ENCODE assay signal across 23 mouse cellular contexts in genomic region chr2:49825588-49825987, GRCm38 (mm10). TPM values are rescaled to one million over a fixed set of nuclear protein-coding genes. Genes with fewer than 3 reads are reported as not detected.
"Had no signal": no experiment of that assay in that cellular context is flagged by ENCODE, and none has a peak within 500 bp of the region (broad histone marks: within the 10 kb centered on the region; RNA-seq: fewer than 3 reads in every experiment).

No protein-coding gene starts in this region.

- H3K36me3 ChIP-seq: limb, embryonic 13.5 days; liver, embryonic 12.5 days; liver, embryonic 15.5 days; lung, embryonic 15.5 days; midbrain, embryonic 10.5 days; neural tube, embryonic 12.5 days; neural tube, embryonic 15.5 days; stomach, embryonic 15.5 days had no signal

- H3K4me2 ChIP-seq: limb, embryonic 13.5 days; liver, embryonic 12.5 days; liver, embryonic 15.5 days; lung, embryonic 15.5 days; neural tube, embryonic 12.5 days; neural tube, embryonic 15.5 days; stomach, embryonic 15.5 days had no signal

- H3K9me3 ChIP-seq: limb, embryonic 13.5 days; liver, embryonic 12.5 days; liver, embryonic 15.5 days; lung, embryonic 15.5 days; megakaryocyte, embryonic 14.5 days; midbrain, embryonic 10.5 days; neural tube, embryonic 12.5 days; neural tube, embryonic 15.5 days; stomach, embryonic 15.5 days had no signal

- H3K27me3 ChIP-seq: limb, embryonic 13.5 days; liver, embryonic 12.5 days; liver, embryonic 15.5 days; lung, embryonic 15.5 days; neural tube, embryonic 12.5 days; neural tube, embryonic 15.5 days; stomach, embryonic 15.5 days had no signal

- DNase-seq: kidney, adult 2 months; kidney, postnatal 36 days; layer of hippocampus, postnatal 36 days; liver; lung, adult 18-20 months; lung, postnatal 10 days; lung, postnatal 36 days; midbrain, embryonic 14.5 days; retina, postnatal 1 day; right cerebral cortex, postnatal 25 days; spleen, adult 18-20 months; thymus, postnatal 25 days had no signal

- H3K9ac ChIP-seq: limb, embryonic 13.5 days; liver, embryonic 12.5 days; liver, embryonic 15.5 days; lung, embryonic 15.5 days; neural tube, embryonic 12.5 days; neural tube, embryonic 15.5 days; stomach, embryonic 15.5 days had no signal

- H3K4me3 ChIP-seq: left cerebral cortex, adult 2 months; limb, embryonic 13.5 days; liver, embryonic 12.5 days; liver, embryonic 15.5 days; lung, embryonic 15.5 days; megakaryocyte, embryonic 14.5 days; midbrain, embryonic 10.5 days; neural tube, embryonic 12.5 days; neural tube, embryonic 15.5 days; stomach, embryonic 15.5 days had no signal

- H3K4me1 ChIP-seq: liver, embryonic 12.5 days; liver, embryonic 15.5 days; lung, embryonic 15.5 days; midbrain, embryonic 10.5 days; neural tube, embryonic 12.5 days; neural tube, embryonic 15.5 days; stomach, embryonic 15.5 days had no signal

- H3K27ac ChIP-seq: kidney, postnatal 0 days; left cerebral cortex, adult 2 months; limb, embryonic 13.5 days; liver, embryonic 12.5 days; liver, embryonic 15.5 days; lung, embryonic 15.5 days; midbrain, embryonic 10.5 days; neural tube, embryonic 12.5 days; neural tube, embryonic 15.5 days; stomach, embryonic 15.5 days had no signal

- ATAC-seq: liver, embryonic 12.5 days had no signal

RNA-seq across cellular contexts. Expression of gene Lypd6b, which starts 38.1 kb away (rescaled TPM):
- polyA plus RNA-seq: liver, embryonic 15.5 days had no signal
